Mouse (Mus musculus) ES-E14 (cell line): ENCODE data around the gene Glyatl3.

ENCODE experiments used
- CHD2 ChIP-seq: IDR thresholded peaks from 2 replicates; pipeline ENCODE4 v1.6.1; 2014; ENCODE audit warnings: mild to moderate bottlenecking, low read depth, low read length, inconsistent platforms
- HCFC1 ChIP-seq: IDR thresholded peaks from 2 replicates; pipeline ENCODE4 v1.6.1; 2012; ENCODE audit warnings: low read length, inconsistent platforms, borderline replicate concordance; ENCODE audit not compliant: insufficient read depth
- ZC3H11A ChIP-seq: IDR thresholded peaks from 2 replicates; pipeline ENCODE4 v1.6.1; 2012; ENCODE audit warnings: low read depth, mild to moderate bottlenecking, inconsistent platforms, low read length, borderline replicate concordance
- ZNF384 ChIP-seq: IDR thresholded peaks from 2 replicates; pipeline ENCODE4 v1.6.1; 2012; ENCODE audit warnings: low read depth, low read length, inconsistent platforms

GRCm38 (mm10) chr17:40896863-40897262, 17.3 kb downstream of the Glyatl3 start:
- no peak for TF ChIP-seq ZC3H11A
- TF ChIP-seq HCFC1, result no peak
- no peak for TF ChIP-seq ZNF384
- TF ChIP-seq CHD2, result no peak
